Comparison of ENCODE assay signal across 17 mouse cellular contexts in genomic region chr6:140258101-140258500, GRCm38 (mm10).
"Had no signal": no experiment of that assay in that cellular context is flagged by ENCODE, and none has a peak within 500 bp of the region (broad histone marks: within the 10 kb centered on the region; RNA-seq: fewer than 3 reads in every experiment).

No protein-coding gene starts in this region.

- H3K27ac ChIP-seq: layer of hippocampus, adult 2 months; limb, embryonic 12.5 days; liver, embryonic 13.5 days; lung, embryonic 15.5 days; macrophage; midbrain, embryonic 13.5 days; neural tube, embryonic 15.5 days had no signal

- ATAC-seq: inflammation-experienced regulatory T-cells, adult 6 months; intestine, postnatal 0 days; liver, postnatal 0 days had no signal

- H3K9ac ChIP-seq: limb, embryonic 12.5 days; liver, embryonic 13.5 days; liver, postnatal 0 days; lung, embryonic 15.5 days; midbrain, embryonic 13.5 days; neural tube, embryonic 15.5 days had no signal

- DNase-seq: liver; liver, embryonic 13.5 days; liver, postnatal 0 days; lung, postnatal 14 days; retina, postnatal 1 day; right cerebral cortex, postnatal 14 days; thymus, postnatal 4 days had no signal

- H3K4me2 ChIP-seq: limb, embryonic 12.5 days; liver, embryonic 13.5 days; lung, embryonic 15.5 days; midbrain, embryonic 13.5 days; neural tube, embryonic 15.5 days had no signal

- H3K9me3 ChIP-seq: limb, embryonic 12.5 days; liver, embryonic 13.5 days; lung, embryonic 15.5 days; midbrain, embryonic 13.5 days; neural tube, embryonic 15.5 days had no signal

- H3K27me3 ChIP-seq: limb, embryonic 12.5 days; liver, embryonic 13.5 days; lung, embryonic 15.5 days; megakaryocyte, embryonic 14.5 days; midbrain, embryonic 13.5 days; neural tube, embryonic 15.5 days had no signal

- H3K4me1 ChIP-seq: limb, embryonic 12.5 days; liver, embryonic 13.5 days; lung, embryonic 15.5 days; megakaryocyte, embryonic 14.5 days; midbrain, embryonic 13.5 days; neural tube, embryonic 15.5 days had no signal

- H3K36me3 ChIP-seq: limb, embryonic 12.5 days; liver, embryonic 13.5 days; lung, embryonic 15.5 days; midbrain, embryonic 13.5 days; neural tube, embryonic 15.5 days had no signal

- H3K4me3 ChIP-seq: layer of hippocampus, adult 2 months; limb, embryonic 12.5 days; liver, embryonic 13.5 days; lung, embryonic 15.5 days; megakaryocyte, embryonic 14.5 days; midbrain, embryonic 13.5 days; myocyte; neural tube, embryonic 15.5 days had no signal
